Mouse (Mus musculus) liver, embryonic 18 days (tissue): Measurements from ENCODE around the gene Gnptab. TPM values are rescaled to one million over a fixed set of nuclear protein-coding genes. Genes with fewer than 3 reads are reported as not detected.

Experiments
- polyA plus RNA-seq: library from polyadenylated mRNA; depleted of rRNA; stranded (reverse); fragments of >200 nt; gene quantifications from 2 replicates; pipeline ENCODE4 v1.2.3, GENCODE M21; 2012; rRNA removed

Gnptab gene
- polyA plus RNA-seq, result 3.4 and 3.6 TPM in 2 replicates

GRCm38 (mm10) chr10:88379013-88379885 lies at the start of gene Gnptab, which contains the start of gene Dram1:
Gene Gnptab, plus strand, starts transcription at chr10:88379132.
Gene Dram1, minus strand, starts transcription at chr10:88379080.

GRCm38 (mm10) chr10:88459502-88459992 lies 80.6 kb downstream of the Gnptab start, which contains the start of gene Sycp3:
Gene Sycp3, plus strand, starts transcription at chr10:88459569.

Other genes starting within 250 kb of the Gnptab start
- gene Parpbp, start 232.2 kb upstream of the Gnptab start, polyA plus RNA-seq, result 3.3 and 3.5 TPM in 2 replicates
- gene Nup37, start 232.1 kb upstream of the Gnptab start, polyA plus RNA-seq, result 14.3 and 15.0 TPM in 2 replicates
- gene Washc3, start 178.0 kb upstream of the Gnptab start, polyA plus RNA-seq, result 19.0 and 19.2 TPM in 2 replicates
- gene Dram1, start 52 bp upstream of the Gnptab start, polyA plus RNA-seq, result 8.9 and 12.8 TPM in 2 replicates
- 0.02 TPM in 1 of 2 replicates, not detected in the other for gene Sycp3, start 80.4 kb downstream of the Gnptab start, polyA plus RNA-seq
- 1.9 and 2.0 TPM in 2 replicates for gene Chpt1, start 124.9 kb downstream of the Gnptab start, polyA plus RNA-seq
- 0.07 and 0.30 TPM in 2 replicates for gene Mybpc1, start 226.0 kb downstream of the Gnptab start, polyA plus RNA-seq